Mouse (Mus musculus): ENCODE measurements around the gene Spop. TPM values are rescaled to one million over a fixed set of nuclear protein-coding genes. Genes with fewer than 3 reads are reported as not detected.
"Not testable (repeated sequence)": the region's sequence is repeated elsewhere in the genome, so short reads cannot be mapped to it uniquely, and the experiment has no call there.

Spop gene
- polyA plus RNA-seq, 1 experiment from 2014 or later: 244 TPM

- H3K9me3 ChIP-seq (replicated peaks; ENCODE audit: control insufficient read depth, low read length, poor library complexity, severe bottlenecking): no peaks in the 10 kb centered on the region
- no peak overlapping the region for H3K4me2 ChIP-seq (ENCODE audit: low read length)
- WGBS: 58% methylated on average over 4 of the region's 4 CpGs
- peaks cover 13% of the 10 kb centered on the region for H3K36me3 ChIP-seq (ENCODE audit: control insufficient read depth, insufficient read depth, low read length)
- ATAC-seq: no peak
- no peaks in the 10 kb centered on the region for H3K27me3 ChIP-seq (ENCODE audit: control insufficient read depth, insufficient read depth, low read depth, low read length)
- H3K9ac ChIP-seq (ENCODE audit: low read depth, low read length): no peak overlapping the region
- no peaks in the 10 kb centered on the region for H3K4me1 ChIP-seq (ENCODE audit: control insufficient read depth, insufficient read depth, low read length)
- no peak overlapping the region for H3K4me3 ChIP-seq (ENCODE audit: low read depth, low read length)
- no peak overlapping the region for H3K27ac ChIP-seq (ENCODE audit: low read length)
Measured at GRCm38 (mm10) chr11:95493010-95493409, 79.1 kb downstream of the Spop start.

GRCm38 (mm10) chr11:95493950-95494349 is 80.1 kb downstream of the Spop start:
- no peaks in the 10 kb centered on the region for H3K4me1 ChIP-seq (ENCODE audit: control insufficient read depth, insufficient read depth, low read length)
- no peaks in the 10 kb centered on the region for H3K9me3 ChIP-seq (replicated peaks; ENCODE audit: control insufficient read depth, low read length, poor library complexity, severe bottlenecking)
- H3K27me3 ChIP-seq (ENCODE audit: control insufficient read depth, insufficient read depth, low read depth, low read length): no peaks in the 10 kb centered on the region
- no peak overlapping the region for H3K9ac ChIP-seq (ENCODE audit: low read depth, low read length)
- WGBS: 88% methylated on average over 9 of the region's 9 CpGs
- peaks cover 13% of the 10 kb centered on the region for H3K36me3 ChIP-seq (ENCODE audit: control insufficient read depth, insufficient read depth, low read length)
- no peak for ATAC-seq
- no peak overlapping the region for H3K27ac ChIP-seq (ENCODE audit: low read length)
- no peak overlapping the region for H3K4me2 ChIP-seq (ENCODE audit: low read length)
- H3K4me3 ChIP-seq (ENCODE audit: low read depth, low read length): no peak overlapping the region

- H3K27me3 ChIP-seq (ENCODE audit: control insufficient read depth, insufficient read depth, low read depth, low read length): no peaks in the 10 kb centered on the region
- H3K4me2 ChIP-seq (ENCODE audit: low read length): no peak overlapping the region
- H3K9me3 ChIP-seq (replicated peaks; ENCODE audit: control insufficient read depth, low read length, poor library complexity, severe bottlenecking): no peaks in the 10 kb centered on the region
- 89% methylated on average over 3 of the region's 3 CpGs for WGBS
- no peaks in the 10 kb centered on the region for H3K4me1 ChIP-seq (ENCODE audit: control insufficient read depth, insufficient read depth, low read length)
- no peak overlapping the region for H3K9ac ChIP-seq (ENCODE audit: low read depth, low read length)
- no peak for ATAC-seq
- no peak overlapping the region for H3K27ac ChIP-seq (ENCODE audit: low read length)
- H3K4me3 ChIP-seq (ENCODE audit: low read depth, low read length): no peak overlapping the region
- peaks cover 13% of the 10 kb centered on the region for H3K36me3 ChIP-seq (ENCODE audit: control insufficient read depth, insufficient read depth, low read length)
Measured at GRCm38 (mm10) chr11:95494374-95494773, 80.5 kb downstream of the Spop start.

- WGBS: 91% methylated on average over 9 of the region's 9 CpGs
- H3K9ac ChIP-seq (ENCODE audit: low read depth, low read length): no peak overlapping the region
- H3K4me1 ChIP-seq (ENCODE audit: control insufficient read depth, insufficient read depth, low read length): no peaks in the 10 kb centered on the region
- peaks cover 9% of the 10 kb centered on the region for H3K36me3 ChIP-seq (ENCODE audit: control insufficient read depth, insufficient read depth, low read length)
- H3K9me3 ChIP-seq (replicated peaks; ENCODE audit: control insufficient read depth, low read length, poor library complexity, severe bottlenecking): no peaks in the 10 kb centered on the region
- no peak for ATAC-seq
- no peak overlapping the region for H3K4me3 ChIP-seq (ENCODE audit: low read depth, low read length)
- H3K27ac ChIP-seq (ENCODE audit: low read length): no peak overlapping the region
- no peak overlapping the region for H3K4me2 ChIP-seq (ENCODE audit: low read length)
- H3K27me3 ChIP-seq (ENCODE audit: control insufficient read depth, insufficient read depth, low read depth, low read length): no peaks in the 10 kb centered on the region
Measured at GRCm38 (mm10) chr11:95495883-95496282, 82.0 kb downstream of the Spop start.

- H3K9me3 ChIP-seq (replicated peaks; ENCODE audit: control insufficient read depth, low read length, poor library complexity, severe bottlenecking): no peaks in the 10 kb centered on the region
- no peaks in the 10 kb centered on the region for H3K4me1 ChIP-seq (ENCODE audit: control insufficient read depth, insufficient read depth, low read length)
- 92% methylated on average over 5 of the region's 5 CpGs for WGBS
- no peak overlapping the region for H3K9ac ChIP-seq (ENCODE audit: low read depth, low read length)
- no peak overlapping the region for H3K27ac ChIP-seq (ENCODE audit: low read length)
- H3K36me3 ChIP-seq (ENCODE audit: control insufficient read depth, insufficient read depth, low read length): no peaks in the 10 kb centered on the region; the same call in 1 of the 2 replicates
- H3K27me3 ChIP-seq (ENCODE audit: control insufficient read depth, insufficient read depth, low read depth, low read length): no peaks in the 10 kb centered on the region
- no peak overlapping the region for H3K4me2 ChIP-seq (ENCODE audit: low read length)
- no peak overlapping the region for H3K4me3 ChIP-seq (ENCODE audit: low read depth, low read length)
- ATAC-seq: no peak
Measured at GRCm38 (mm10) chr11:95497921-95498320, 84.0 kb downstream of the Spop start.

GRCm38 (mm10) chr11:95500412-95500811 is 86.5 kb downstream of the Spop start:
- no peaks in the 10 kb centered on the region for H3K36me3 ChIP-seq (ENCODE audit: control insufficient read depth, insufficient read depth, low read length)
- WGBS: 54% methylated on average over 4 of the region's 4 CpGs
- H3K4me1 ChIP-seq (ENCODE audit: control insufficient read depth, insufficient read depth, low read length): no peaks in the 10 kb centered on the region

GRCm38 (mm10) chr11:95500836-95501235 is 87.0 kb downstream of the Spop start:
- no peak overlapping the region for H3K27ac ChIP-seq (ENCODE audit: low read length)
- ATAC-seq: no peak

More at GRCm38 (mm10) chr11:95500412-95500811, 86.5 kb downstream of the Spop start:
- no peak for ATAC-seq
- Histone ChIP-seq H3K27ac (ENCODE audit: low read length) (no peak overlapping the region), H3K9ac (ENCODE audit: low read depth, low read length) (no peak overlapping the region), H3K4me2 (ENCODE audit: low read length) (no peak overlapping the region), H3K9me3 (replicated peaks; ENCODE audit: control insufficient read depth, low read length, poor library complexity, severe bottlenecking) (no peaks in the 10 kb centered on the region), H3K4me3 (ENCODE audit: low read depth, low read length) (no peak overlapping the region), H3K27me3 (ENCODE audit: control insufficient read depth, insufficient read depth, low read depth, low read length) (no peaks in the 10 kb centered on the region)

GRCm38 (mm10) chr11:95501826-95502225 is 87.9 kb downstream of the Spop start:
- not testable (repeated sequence) for H3K27me3 ChIP-seq (ENCODE audit: control insufficient read depth, insufficient read depth, low read depth, low read length); H3K27ac ChIP-seq (ENCODE audit: low read length); H3K9me3 ChIP-seq (replicated peaks; ENCODE audit: control insufficient read depth, low read length, poor library complexity, severe bottlenecking); ATAC-seq; H3K4me3 ChIP-seq (ENCODE audit: low read depth, low read length); H3K36me3 ChIP-seq (ENCODE audit: control insufficient read depth, insufficient read depth, low read length); H3K9ac ChIP-seq (ENCODE audit: low read depth, low read length); H3K4me2 ChIP-seq (ENCODE audit: low read length); H3K4me1 ChIP-seq (ENCODE audit: control insufficient read depth, insufficient read depth, low read length)
- 87% methylated on average over 8 of the region's 8 CpGs for WGBS

More at GRCm38 (mm10) chr11:95500836-95501235, 87.0 kb downstream of the Spop start:
- Histone ChIP-seq H3K4me3 (ENCODE audit: low read depth, low read length) (no peak overlapping the region), H3K36me3 (ENCODE audit: control insufficient read depth, insufficient read depth, low read length) (no peaks in the 10 kb centered on the region), H3K4me2 (ENCODE audit: low read length) (no peak overlapping the region), H3K4me1 (ENCODE audit: control insufficient read depth, insufficient read depth, low read length) (no peaks in the 10 kb centered on the region), H3K9ac (ENCODE audit: low read depth, low read length) (no peak overlapping the region), H3K9me3 (replicated peaks; ENCODE audit: control insufficient read depth, low read length, poor library complexity, severe bottlenecking) (no peaks in the 10 kb centered on the region), H3K27me3 (ENCODE audit: control insufficient read depth, insufficient read depth, low read depth, low read length) (no peaks in the 10 kb centered on the region)
- 13% methylated on average over 3 of the region's 3 CpGs for WGBS

GRCm38 (mm10) chr11:95503581-95504180 is 89.8 kb downstream of the Spop start:
- no peak overlapping the region for H3K27ac ChIP-seq (ENCODE audit: low read length)
- H3K4me1 ChIP-seq (ENCODE audit: control insufficient read depth, insufficient read depth, low read length): no peaks in the 10 kb centered on the region; the same call in 1 of the 2 replicates
- WGBS: 63% methylated on average over 10 of the region's 10 CpGs
- no peak overlapping the region for H3K4me3 ChIP-seq (ENCODE audit: low read depth, low read length)
- ATAC-seq: no peak
- H3K4me2 ChIP-seq (ENCODE audit: low read length): no peak overlapping the region
- no peaks in the 10 kb centered on the region for H3K9me3 ChIP-seq (replicated peaks; ENCODE audit: control insufficient read depth, low read length, poor library complexity, severe bottlenecking)
- no peak overlapping the region for H3K9ac ChIP-seq (ENCODE audit: low read depth, low read length)
- no peaks in the 10 kb centered on the region for H3K36me3 ChIP-seq (ENCODE audit: control insufficient read depth, insufficient read depth, low read length)
- H3K27me3 ChIP-seq (ENCODE audit: control insufficient read depth, insufficient read depth, low read depth, low read length): no peaks in the 10 kb centered on the region
